Mouse (Mus musculus) intestine, postnatal 0 days (tissue): Measurements from ENCODE around the gene Hacd4. TPM values are rescaled to one million over a fixed set of nuclear protein-coding genes. Genes with fewer than 3 reads are reported as not detected.
"Not testable (repeated sequence)": the region's sequence is repeated elsewhere in the genome, so short reads cannot be mapped to it uniquely, and the experiment has no call there.

Experiments
- ATAC-seq: fragments of 200-750 bp; cut with Nextera tagmentation; 2 replicates; pipeline ENCODE4 v1.8.0; 2017; ENCODE audit warnings: mild to moderate bottlenecking, moderate TSS enrichment, moderate library complexity
- H3K27ac ChIP-seq: fragments of 300-500 bp; sonication (generic); 2 replicates; pipeline ENCODE4 v1.5.1; 2014; ENCODE audit warnings: mild to moderate bottlenecking, low read depth, low read length, moderate library complexity
- H3K27me3 ChIP-seq: fragments of 300-500 bp; sonication (generic); replicated peaks from 2 replicates; pipeline ENCODE4 v1.6.1; 2014; ENCODE audit warnings: low read length, mixed read lengths; ENCODE audit not compliant: control insufficient read depth, insufficient read depth
- H3K36me3 ChIP-seq: fragments of 300-500 bp; sonication (generic); 2 replicates; pipeline ENCODE4 v1.6.1; 2014; ENCODE audit warnings: mild to moderate bottlenecking, moderate library complexity; ENCODE audit not compliant: control insufficient read depth, insufficient read depth
- H3K4me1 ChIP-seq: fragments of 300-500 bp; sonication (generic); replicated peaks from 2 replicates; pipeline ENCODE4 v1.6.1; 2014; ENCODE audit warnings: antibody characterized with exemption, low read length, mixed read lengths; ENCODE audit not compliant: control insufficient read depth, insufficient read depth
- H3K4me2 ChIP-seq: fragments of 300-500 bp; sonication (generic); replicated peaks from 2 replicates; pipeline ENCODE4 v1.6.1; 2014; ENCODE audit warnings: low read depth, mild to moderate bottlenecking, moderate library complexity
- H3K4me3 ChIP-seq: fragments of 300-500 bp; sonication (generic); 2 replicates; pipeline ENCODE4 v1.5.1; 2014; ENCODE audit warnings: low read depth, low read length
- H3K9ac ChIP-seq: fragments of 300-500 bp; sonication (generic); 2 replicates; pipeline ENCODE4 v1.6.1; 2014; ENCODE audit warnings: mild to moderate bottlenecking, low read depth, low read length
- H3K9me3 ChIP-seq: fragments of 300-500 bp; sonication (generic); 2 replicates; pipeline ENCODE4 v1.6.1; 2016; ENCODE audit warnings: mixed run types; ENCODE audit not compliant: control insufficient read depth
- CTCF ChIP-seq: sonication (generic); IDR thresholded peaks from 2 replicates; pipeline ENCODE4 v1.5.1; 2016; ENCODE audit warnings: low read depth, mild to moderate bottlenecking, control low read depth, antibody characterized with exemption, moderate library complexity
- WGBS: fragments of 180-500 bp; shearing (Covaris S2); extraction: QIAGEN DNeasy Blood & Tissue Kit; methylation state at CpG from one replicate; pipeline ENCODE4 v1.1.7; 2014; 5-methylcytosine and 5-hydroxymethylcytosine counted together
- polyA plus RNA-seq: library from polyadenylated mRNA; unstranded; fragments of >200 nt; fragmentation: Nextera tagmentation; extraction: Ambion mirVana; gene quantifications from 2 replicates; pipeline ENCODE4 v1.2.1, GENCODE M21; 2015

Gene Hacd4
- polyA plus RNA-seq, 1 experiment from 2014 or later = 6.6 TPM

GRCm38 (mm10) chr4:88400302-88400991 is 38.3 kb downstream of the Hacd4 start:
- no peaks in the 10 kb centered on the region for H3K36me3 ChIP-seq
- H3K4me3 ChIP-seq = no peak overlapping the region
- no peak for TF ChIP-seq CTCF
- no peak overlapping the region for H3K27ac ChIP-seq
- ATAC-seq = no peak
- 68% methylated on average over 9 of the region's 9 CpGs for WGBS
- no peaks in the 10 kb centered on the region for H3K4me1 ChIP-seq
- no peak overlapping the region for H3K9ac ChIP-seq
- no peaks in the 10 kb centered on the region for H3K9me3 ChIP-seq
- no peak overlapping the region for H3K4me2 ChIP-seq
- no peaks in the 10 kb centered on the region for H3K27me3 ChIP-seq

- no peaks in the 10 kb centered on the region for H3K4me1 ChIP-seq
- no peaks in the 10 kb centered on the region for H3K27me3 ChIP-seq
- H3K9me3 ChIP-seq = no peaks in the 10 kb centered on the region
- no peak overlapping the region for H3K9ac ChIP-seq
- WGBS = 61% methylated on average over 6 of the region's 6 CpGs
- no peak overlapping the region for H3K27ac ChIP-seq
- TF ChIP-seq CTCF = no peak
- no peak overlapping the region for H3K4me2 ChIP-seq
- ATAC-seq = no peak
- H3K4me3 ChIP-seq = no peak overlapping the region
- H3K36me3 ChIP-seq = peaks cover 3% of the 10 kb centered on the region; the same call in 1 of the 2 replicates
These were observed 41.7 kb downstream of the Hacd4 start for GRCm38 (mm10) chr4:88396995-88397521.

DNA sequence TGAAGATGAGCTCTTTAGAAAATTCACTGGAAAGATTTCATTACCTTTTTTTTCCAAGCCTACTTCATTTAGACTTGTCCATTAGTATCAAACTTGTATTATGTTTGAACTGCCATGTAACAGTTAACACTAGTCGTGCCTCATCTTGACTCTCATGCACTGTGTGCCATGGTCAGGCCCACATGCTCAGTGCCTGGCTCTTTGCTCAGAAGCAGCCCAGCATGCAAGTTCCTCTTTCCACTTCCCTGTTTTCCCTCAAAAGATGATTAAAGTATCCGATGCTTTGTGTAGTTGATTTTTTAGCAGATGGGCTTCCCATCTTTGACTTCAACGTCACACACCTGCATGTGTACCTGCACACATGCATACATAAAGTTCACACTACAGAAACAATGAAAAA is 43.0 kb downstream of the Hacd4 start:
- Histone ChIP-seq H3K4me2 (no peak overlapping the region), H3K27me3 (no peaks in the 10 kb centered on the region), H3K9ac (no peak overlapping the region), H3K27ac (no peak overlapping the region), H3K36me3 (peaks cover 3% of the 10 kb centered on the region; the same call in 1 of the 2 replicates), H3K9me3 (no peaks in the 10 kb centered on the region), H3K4me1 (no peaks in the 10 kb centered on the region), H3K4me3 (no peak overlapping the region)
- TF ChIP-seq CTCF = no peak
- no peak for ATAC-seq
- 92% methylated on average over 3 of the region's 3 CpGs for WGBS

DNA sequence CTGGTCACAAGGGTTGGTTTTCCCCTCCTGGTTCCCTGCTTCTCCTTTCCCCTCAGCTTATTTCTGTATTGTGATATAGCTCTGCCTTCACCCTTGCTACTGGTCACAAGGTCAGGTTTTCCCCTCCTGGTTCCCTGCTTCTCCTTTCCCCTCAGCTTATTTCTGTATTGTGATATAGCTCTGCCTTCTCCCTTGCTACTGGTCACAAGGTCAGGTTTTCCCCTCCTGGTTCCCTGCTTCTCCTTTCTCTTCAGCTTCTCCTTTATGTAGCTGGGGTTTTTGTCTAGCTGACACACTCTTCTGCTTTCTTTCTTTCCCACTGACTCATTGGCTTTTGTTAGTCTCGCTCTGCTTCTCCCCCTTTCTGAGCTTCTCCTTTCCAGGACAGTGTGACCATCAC is 48.1 kb downstream of the Hacd4 start:
- H3K4me1 ChIP-seq, H3K36me3 ChIP-seq, H3K4me3 ChIP-seq, H3K9ac ChIP-seq, H3K9me3 ChIP-seq, H3K27me3 ChIP-seq, H3K4me2 ChIP-seq, ATAC-seq, H3K27ac ChIP-seq: not testable (repeated sequence)
- WGBS = 89% methylated on average over 1 of the region's 1 CpGs

GRCm38 (mm10) chr4:88390036-88390435 is 48.7 kb downstream of the Hacd4 start:
- Histone ChIP-seq H3K36me3 (peaks cover 3% of the 10 kb centered on the region; the same call in 1 of the 2 replicates), H3K4me1 (no peaks in the 10 kb centered on the region), H3K27me3 (no peaks in the 10 kb centered on the region), H3K27ac (no peak overlapping the region), H3K9ac (no peak overlapping the region), H3K4me2 (no peak overlapping the region), H3K9me3 (no peaks in the 10 kb centered on the region), H3K4me3 (no peak overlapping the region)
- TF ChIP-seq CTCF = no peak
- ATAC-seq = no peak
- WGBS = 75% methylated on average over 1 of the region's 1 CpGs

- no peaks in the 10 kb centered on the region for H3K36me3 ChIP-seq
- no peak for TF ChIP-seq CTCF
- no peak overlapping the region for H3K4me2 ChIP-seq
- H3K9ac ChIP-seq = no peak overlapping the region
- no peak overlapping the region for H3K27ac ChIP-seq
- WGBS = 90% methylated on average over 18 of the region's 18 CpGs
- H3K27me3 ChIP-seq = no peaks in the 10 kb centered on the region
- no peak for ATAC-seq
- no peaks in the 10 kb centered on the region for H3K9me3 ChIP-seq
- H3K4me3 ChIP-seq = no peak overlapping the region
- H3K4me1 ChIP-seq = no peaks in the 10 kb centered on the region
These were observed 66.2 kb downstream of the Hacd4 start for GRCm38 (mm10) chr4:88372293-88373224.
